ENCODE assay signal across 22 mouse cellular contexts in genomic region chr13:29233970-29234369, GRCm38 (mm10).
DNase-seq lines count a peak whose midpoint lies in the region; ATAC-seq and TF ChIP-seq lines count a peak whose summit lies in the region.
"Had no signal": no experiment of that assay in that cellular context is flagged by ENCODE, and none has a peak within 500 bp of the region (broad histone marks: within the 10 kb centered on the region; RNA-seq: fewer than 3 reads in every experiment).

No protein-coding gene starts in this region.

- ATAC-seq in kidney, embryonic 14.5 days (ENCODE audit: low FRiP score, low TSS enrichment), result peak; percentile 72; the same call in 1 of the 2 replicates
- no peak for ATAC-seq in kidney, postnatal 0 days (replicated peaks; ENCODE audit: low FRiP score, low read depth)
- ATAC-seq in intestine, embryonic 15.5 days, result no peak
- ATAC-seq: forebrain, embryonic 13.5 days; Patski had no signal

- TF ChIP-seq CTCF in kidney, postnatal 0 days (IDR thresholded peaks at IDR 0.05; ENCODE audit: low read depth), result no peak

- no peaks in the 10 kb centered on the region for H3K27me3 ChIP-seq in kidney, embryonic 14.5 days (ENCODE audit: control insufficient read depth, insufficient read depth, low read length)
- H3K27me3 ChIP-seq in kidney, postnatal 0 days (ENCODE audit: insufficient read depth, low read length), result no peaks in the 10 kb centered on the region
- no peaks in the 10 kb centered on the region for H3K27me3 ChIP-seq in intestine, embryonic 15.5 days (replicated peaks)
- H3K27me3 ChIP-seq: forebrain, embryonic 13.5 days; hindbrain, embryonic 12.5 days; hindbrain, embryonic 15.5 days; Patski had no signal

- no peaks in the 10 kb centered on the region; the same call in 1 of the 2 replicates for H3K9me3 ChIP-seq in kidney, embryonic 14.5 days (ENCODE audit: control insufficient read depth, low read length)
- H3K9me3 ChIP-seq in kidney, postnatal 0 days (replicated peaks; ENCODE audit: low read length), result no peaks in the 10 kb centered on the region
- H3K9me3 ChIP-seq in intestine, embryonic 15.5 days, result no peaks in the 10 kb centered on the region
- H3K9me3 ChIP-seq: forebrain, embryonic 13.5 days; hindbrain, embryonic 12.5 days; hindbrain, embryonic 15.5 days had no signal

- no peak for DNase-seq in kidney, adult 18-20 months
- peak; percentile 57 for DNase-seq in kidney, postnatal 0 days (ENCODE audit: low spot score)
- DNase-seq in kidney, adult 8-10 months, result no peak
- peak; percentile 40 for DNase-seq in Muller cell, postnatal 12 days (ENCODE audit: inconsistent ontology term)
- DNase-seq: adrenal gland, postnatal 14 days; cerebellum, adult 11-12 months; cerebellum, adult 8-10 months; cerebellum, postnatal 10 days; cerebellum, postnatal 36 days; embryo, embryonic 11 days; forebrain, postnatal 0 days; gastrocnemius, adult 2 months; gastrocnemius, postnatal 14 days; heart, adult 11 months had no signal

- 0 out of 2 replicates have a peak, but pooled peaks cover 5% of the 10 kb centered on the region for H3K4me1 ChIP-seq in kidney, embryonic 14.5 days (ENCODE audit: control insufficient read depth, insufficient read depth, low read length)
- no peaks in the 10 kb centered on the region; the same call in 1 of the 2 replicates for H3K4me1 ChIP-seq in kidney, postnatal 0 days (replicated peaks; ENCODE audit: insufficient read depth, low read length)
- H3K4me1 ChIP-seq in intestine, embryonic 15.5 days (replicated peaks), result no peaks in the 10 kb centered on the region
- H3K4me1 ChIP-seq: forebrain, embryonic 13.5 days; hindbrain, embryonic 15.5 days had no signal

- no peak overlapping the region for H3K4me2 ChIP-seq in kidney, embryonic 14.5 days (replicated peaks; ENCODE audit: low read depth, low read length)
- H3K4me2 ChIP-seq in kidney, postnatal 0 days (ENCODE audit: low read length), result no peak overlapping the region
- no peak overlapping the region for H3K4me2 ChIP-seq in intestine, embryonic 15.5 days (replicated peaks)
- H3K4me2 ChIP-seq: forebrain, embryonic 13.5 days; heart, embryonic 11.5 days; hindbrain, embryonic 12.5 days; hindbrain, embryonic 15.5 days had no signal

- no peak overlapping the region for H3K4me3 ChIP-seq in kidney, embryonic 14.5 days (ENCODE audit: low read length)
- H3K4me3 ChIP-seq in kidney, postnatal 0 days (replicated peaks; ENCODE audit: low read depth, low read length), result no peak overlapping the region
- H3K4me3 ChIP-seq in intestine, embryonic 15.5 days (replicated peaks), result no peak overlapping the region
- H3K4me3 ChIP-seq: forebrain, embryonic 10.5 days; forebrain, embryonic 13.5 days; gastrocnemius, adult 2 months; hindbrain, embryonic 12.5 days; hindbrain, embryonic 15.5 days had no signal

- no peak overlapping the region for H3K27ac ChIP-seq in kidney, embryonic 14.5 days (ENCODE audit: low read depth, low read length)
- H3K27ac ChIP-seq in kidney, postnatal 0 days, result no peak overlapping the region
- no peak overlapping the region for H3K27ac ChIP-seq in intestine, embryonic 15.5 days
- H3K27ac ChIP-seq: forebrain, embryonic 10.5 days; forebrain, embryonic 13.5 days; gastrocnemius, adult 2 months; hindbrain, embryonic 12.5 days; hindbrain, embryonic 15.5 days had no signal

- H3K9ac ChIP-seq in kidney, embryonic 14.5 days (ENCODE audit: low read depth, low read length), result no peak overlapping the region
- H3K9ac ChIP-seq in kidney, postnatal 0 days (ENCODE audit: low read depth, low read length), result no peak overlapping the region
- no peak overlapping the region for H3K9ac ChIP-seq in intestine, embryonic 15.5 days
- H3K9ac ChIP-seq: forebrain, embryonic 13.5 days; forebrain, postnatal 0 days; hindbrain, embryonic 12.5 days; hindbrain, embryonic 15.5 days had no signal

- 44% methylated on average over 11 of the region's 11 CpGs for WGBS in kidney, embryonic 14.5 days
- WGBS in kidney, postnatal 0 days, result 45% methylated on average over 11 of the region's 11 CpGs
- WGBS in intestine, embryonic 15.5 days, result 90% methylated on average over 11 of the region's 11 CpGs

- no peaks in the 10 kb centered on the region for H3K36me3 ChIP-seq in kidney, embryonic 14.5 days (ENCODE audit: control insufficient read depth, insufficient read depth, low read length)
- H3K36me3 ChIP-seq in kidney, postnatal 0 days (ENCODE audit: insufficient read depth, low read length), result no peaks in the 10 kb centered on the region
- no peaks in the 10 kb centered on the region for H3K36me3 ChIP-seq in intestine, embryonic 15.5 days
- H3K36me3 ChIP-seq: forebrain, embryonic 10.5 days; hindbrain, embryonic 12.5 days; hindbrain, embryonic 15.5 days had no signal

Comparison
In these comparisons a context has a peak if more than half of its experiments do, and no peak if none do; other contexts are left out.
1. DNase-seq: peak in kidney, postnatal 0 days (single experiment) and Muller cell, postnatal 12 days (single experiment); none in kidney, adult 18-20 months (single experiment) and kidney, adult 8-10 months (0 of 2).